11 mouse cellular contexts compared by ENCODE assay signal in genomic region chr11:8575217-8576180, GRCm38 (mm10).
DNase-seq lines count a peak whose midpoint lies in the region; ATAC-seq lines count a peak whose summit lies in the region.
"Had no signal": no experiment of that assay in that cellular context is flagged by ENCODE, and none has a peak within 500 bp of the region (broad histone marks: within the 10 kb centered on the region; RNA-seq: fewer than 3 reads in every experiment).

No protein-coding gene starts in this region.

- H3K36me3 ChIP-seq in forebrain, embryonic 10.5 days (replicated peaks) = peaks cover 24% of the 10 kb centered on the region
- H3K36me3 ChIP-seq in forebrain, embryonic 11.5 days (ENCODE audit: control insufficient read depth, insufficient read depth, low read length) = no peaks in the 10 kb centered on the region
- H3K36me3 ChIP-seq in limb, embryonic 13.5 days = peaks cover 70% of the 10 kb centered on the region
- peaks cover 79% of the 10 kb centered on the region for H3K36me3 ChIP-seq in limb, embryonic 10.5 days
- H3K36me3 ChIP-seq in limb, embryonic 15.5 days = peaks cover 33% of the 10 kb centered on the region
- H3K36me3 ChIP-seq: lung, embryonic 15.5 days had no signal

- no peak overlapping the region for H3K4me2 ChIP-seq in forebrain, embryonic 11.5 days (ENCODE audit: low read depth, low read length, severe bottlenecking)
- no peak overlapping the region for H3K4me2 ChIP-seq in limb, embryonic 13.5 days (replicated peaks)
- H3K4me2 ChIP-seq in limb, embryonic 15.5 days = no peak overlapping the region
- H3K4me2 ChIP-seq: forebrain, embryonic 13.5 days; lung, embryonic 15.5 days had no signal

- ATAC-seq in forebrain, embryonic 11.5 days (replicated peaks; ENCODE audit: low FRiP score) = no peak
- no peak for ATAC-seq in limb, embryonic 13.5 days (ENCODE audit: low FRiP score, low read depth)
- 0 out of 2 replicates have a peak, but pooled peaks have one; percentile 22 for ATAC-seq in limb, embryonic 15.5 days (ENCODE audit: insufficient number of reproducible peaks, low FRiP score, low TSS enrichment, low read depth)
- no peak for ATAC-seq in cerebellum, adult (ENCODE audit: insufficient number of reproducible peaks, low FRiP score, low TSS enrichment)
- ATAC-seq: forebrain, embryonic 13.5 days had no signal

- H3K9ac ChIP-seq in forebrain, embryonic 11.5 days (ENCODE audit: low read length) = no peak overlapping the region
- no peak overlapping the region for H3K9ac ChIP-seq in limb, embryonic 13.5 days
- H3K9ac ChIP-seq in limb, embryonic 15.5 days = no peak overlapping the region
- H3K9ac ChIP-seq: forebrain, embryonic 13.5 days; lung, embryonic 15.5 days had no signal

- no peak for DNase-seq in forebrain, embryonic 10.5 days (ENCODE audit: extremely low spot score, low spot score)
- DNase-seq in forebrain, embryonic 11.5 days (ENCODE audit: low spot score) = no peak
- no peak for DNase-seq in limb, embryonic 10.5 days (ENCODE audit: low spot score)
- peak; percentile 23 to 26 for DNase-seq in thymus, postnatal 10 days (ENCODE audit: low spot score in 2 of 2)
- no peak for DNase-seq in gastrocnemius, postnatal 36 days
- DNase-seq: cerebellum, postnatal 10 days had no signal

- WGBS in forebrain, embryonic 10.5 days = 80% methylated on average over 10 of the region's 10 CpGs
- 79% methylated on average over 10 of the region's 10 CpGs for WGBS in forebrain, embryonic 11.5 days
- WGBS in limb, embryonic 13.5 days = 86% methylated on average over 10 of the region's 10 CpGs
- WGBS in limb, embryonic 10.5 days = 90% methylated on average over 10 of the region's 10 CpGs
- WGBS in limb, embryonic 15.5 days = 75% methylated on average over 10 of the region's 10 CpGs

- no peak overlapping the region for H3K4me3 ChIP-seq in forebrain, embryonic 10.5 days
- no peak overlapping the region for H3K4me3 ChIP-seq in forebrain, embryonic 11.5 days (ENCODE audit: low read depth, low read length)
- no peak overlapping the region for H3K4me3 ChIP-seq in limb, embryonic 13.5 days
- no peak overlapping the region for H3K4me3 ChIP-seq in limb, embryonic 10.5 days
- H3K4me3 ChIP-seq in limb, embryonic 15.5 days = no peak overlapping the region
- H3K4me3 ChIP-seq: forebrain, embryonic 13.5 days; lung, embryonic 15.5 days had no signal

- H3K27ac ChIP-seq in forebrain, embryonic 10.5 days = 0 out of 2 replicates have a peak overlapping the region, but pooled peaks have one; percentile 11
- H3K27ac ChIP-seq in forebrain, embryonic 11.5 days (ENCODE audit: low read depth, low read length) = no peak overlapping the region
- peak overlapping the region; percentile 39; the same call in 1 of the 2 replicates for H3K27ac ChIP-seq in limb, embryonic 13.5 days
- H3K27ac ChIP-seq in limb, embryonic 10.5 days = no peak overlapping the region
- no peak overlapping the region for H3K27ac ChIP-seq in limb, embryonic 15.5 days
- H3K27ac ChIP-seq: forebrain, embryonic 13.5 days; lung, embryonic 15.5 days had no signal

- intact Hi-C loops in gastrocnemius, postnatal 36 days (cut with DNase I) = no loop called here

- H3K9me3 ChIP-seq in forebrain, embryonic 10.5 days = no peaks in the 10 kb centered on the region
- H3K9me3 ChIP-seq in forebrain, embryonic 11.5 days (ENCODE audit: control insufficient read depth, low read length) = no peaks in the 10 kb centered on the region
- no peaks in the 10 kb centered on the region for H3K9me3 ChIP-seq in limb, embryonic 13.5 days
- H3K9me3 ChIP-seq in limb, embryonic 10.5 days (replicated peaks) = no peaks in the 10 kb centered on the region
- no peaks in the 10 kb centered on the region for H3K9me3 ChIP-seq in limb, embryonic 15.5 days
- H3K9me3 ChIP-seq: forebrain, embryonic 13.5 days; lung, embryonic 15.5 days had no signal

- H3K27me3 ChIP-seq in forebrain, embryonic 10.5 days (ENCODE audit: poor library complexity, severe bottlenecking) = no peaks in the 10 kb centered on the region
- H3K27me3 ChIP-seq in forebrain, embryonic 11.5 days (ENCODE audit: control insufficient read depth, insufficient read depth, low read length) = no peaks in the 10 kb centered on the region
- H3K27me3 ChIP-seq in limb, embryonic 13.5 days = no peaks in the 10 kb centered on the region
- no peaks in the 10 kb centered on the region for H3K27me3 ChIP-seq in limb, embryonic 10.5 days (ENCODE audit: low read depth, poor library complexity, severe bottlenecking)
- no peaks in the 10 kb centered on the region for H3K27me3 ChIP-seq in limb, embryonic 15.5 days
- H3K27me3 ChIP-seq: forebrain, embryonic 13.5 days; lung, embryonic 15.5 days had no signal

- peaks cover 31% of the 10 kb centered on the region for H3K4me1 ChIP-seq in forebrain, embryonic 10.5 days
- no peaks in the 10 kb centered on the region for H3K4me1 ChIP-seq in forebrain, embryonic 11.5 days (replicated peaks; ENCODE audit: control insufficient read depth, insufficient read depth, low read length)
- peaks cover 29% of the 10 kb centered on the region for H3K4me1 ChIP-seq in limb, embryonic 13.5 days
- H3K4me1 ChIP-seq in limb, embryonic 10.5 days = no peaks in the 10 kb centered on the region
- 0 out of 2 replicates have a peak, but pooled peaks cover 3% of the 10 kb centered on the region for H3K4me1 ChIP-seq in limb, embryonic 15.5 days
- H3K4me1 ChIP-seq: forebrain, embryonic 13.5 days had no signal

Comparison
In these comparisons a context has a peak if more than half of its experiments do, and no peak if none do; other contexts are left out.
1. H3K27ac ChIP-seq: peak in forebrain, embryonic 10.5 days (single experiment) and limb, embryonic 13.5 days (single experiment); none in forebrain, embryonic 11.5 days (single experiment), limb, embryonic 10.5 days (single experiment) and limb, embryonic 15.5 days (single experiment).
2. DNase-seq: peak in thymus, postnatal 10 days (2 of 2); none in forebrain, embryonic 10.5 days (single experiment), forebrain, embryonic 11.5 days (single experiment), limb, embryonic 10.5 days (single experiment) and gastrocnemius, postnatal 36 days (0 of 2).